Mouse (Mus musculus) mesoderm, embryonic 11.5 days (tissue): ENCODE data around the gene Ehf.

Source experiments
- DNase-seq: peaks from one replicate; pipeline ENCODE4 v3.0.0-alpha.2; 2012; ENCODE audit warnings: low read depth, low spot score

Gene Ehf

DNA sequence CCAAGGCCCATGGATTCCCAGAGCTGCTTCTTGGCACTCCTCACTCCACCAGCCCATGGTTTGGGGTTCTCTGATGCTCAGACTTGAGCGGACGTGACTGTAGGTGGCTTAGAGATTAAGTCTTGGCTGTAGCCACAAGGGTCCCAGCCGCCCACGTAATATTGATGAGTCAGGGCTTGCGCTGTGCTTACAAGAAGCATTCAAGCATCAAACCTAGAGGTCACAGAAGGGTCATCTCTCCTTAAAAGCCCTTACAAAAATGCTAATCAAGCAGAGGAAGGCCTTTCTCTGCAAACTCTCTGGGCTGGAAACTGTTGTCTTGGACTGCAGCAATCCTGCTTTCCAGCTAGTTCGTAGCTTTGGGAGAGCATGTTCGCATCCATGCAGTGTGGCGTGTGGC is 88.2 kb downstream of the Ehf start:
- DNase-seq = peak; percentile 43

DNA sequence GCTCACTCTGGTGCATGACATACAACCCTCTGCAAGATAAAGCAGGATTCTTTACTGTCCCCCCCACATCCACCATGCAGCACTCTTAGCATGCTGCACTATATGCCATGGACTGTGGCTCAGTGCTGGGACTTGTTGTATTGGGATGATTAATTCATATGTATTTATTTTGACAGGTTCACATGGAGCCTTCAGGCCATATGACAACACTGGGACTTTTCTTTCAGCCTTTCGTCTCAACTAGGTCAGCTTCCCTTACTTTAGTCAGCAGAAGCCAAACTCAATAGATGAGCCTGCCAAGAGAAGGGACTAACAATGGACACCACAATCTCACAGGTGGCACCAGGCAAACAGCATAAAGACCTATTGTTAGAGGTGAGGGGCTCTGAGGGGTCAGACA is 89.5 kb downstream of the Ehf start:
- DNase-seq = no peak
